Mouse (Mus musculus) adrenal gland, postnatal 4 days (tissue): ENCODE measurements around the gene Parp16. TPM values are rescaled to one million over a fixed set of nuclear protein-coding genes. Genes with fewer than 3 reads are reported as not detected.
"Not testable (repeated sequence)": the region's sequence is repeated elsewhere in the genome, so short reads cannot be mapped to it uniquely, and the experiment has no call there.

Experiments
- DNase-seq, 2 experiments: peaks; one replicate each; pipeline ENCODE4 v3.0.0; 2021 to 2022; ENCODE audit warnings: low spot score in 2 of 2, mixed read lengths in 2 of 2
- total RNA-seq, 2 experiments: library from RNA; stranded (reverse); gene quantifications; 2 replicates each; pipeline ENCODE4 v1.2.3; 2021

The Parp16 gene
- total RNA-seq, 2 experiments from 2014 or later, result 23.2 to 27.0 TPM

GRCm38 (mm10) chr9:65275810-65276530, 80.8 kb downstream of the Parp16 start:
- DNase-seq, result no peak

- DNase-seq, result no peak
These were observed 86.5 kb downstream of the Parp16 start for GRCm38 (mm10) chr9:65281536-65282151.

- no peak for DNase-seq
These were observed 88.1 kb downstream of the Parp16 start for GRCm38 (mm10) chr9:65283301-65283700.

GRCm38 (mm10) chr9:65288252-65288651, 93.1 kb downstream of the Parp16 start:
- not testable (repeated sequence) for DNase-seq

Other genes with a start within 250 kb of the Parp16 start
- gene Slc24a1, start 243.7 kb upstream of the Parp16 start, total RNA-seq, result under 1 TPM in 1 of 2 experiments, not detected in 1; 0.08 TPM
- gene Ints14, start 234.4 kb upstream of the Parp16 start, total RNA-seq, result 10 to 100 TPM; 36.8 to 37.0 TPM
- gene Hacd3, start 173.7 kb upstream of the Parp16 start, total RNA-seq, result 100 to 1,000 TPM; 201 to 209 TPM
- 10 to 100 TPM; 94.2 to 94.8 TPM for gene Dpp8, start 162.9 kb upstream of the Parp16 start, total RNA-seq
- gene Igdcc4, start 93.9 kb upstream of the Parp16 start, total RNA-seq, result 10 to 100 TPM; 36.6 to 41.9 TPM
- 1 to 10 TPM; 2.2 to 3.6 TPM for gene Igdcc3, start 54.2 kb upstream of the Parp16 start, total RNA-seq
- gene Cilp, start 69.8 kb downstream of the Parp16 start, total RNA-seq, result 1 to 10 TPM; 4.8 to 7.6 TPM
- 10 to 100 TPM; 72.0 to 81.7 TPM for gene Clpx, start 98.9 kb downstream of the Parp16 start, total RNA-seq
- 10 to 100 TPM; 22.2 to 23.8 TPM for gene Pdcd7, start 150.8 kb downstream of the Parp16 start, total RNA-seq
- gene Ubap1l, start 165.7 kb downstream of the Parp16 start, total RNA-seq, result under 1 TPM; 0.67 to 0.68 TPM
- gene Kbtbd13, start 196.3 kb downstream of the Parp16 start, total RNA-seq, result 1 to 10 TPM in 1 of 2 experiments, under 1 TPM in 1; 0.99 to 1.0 TPM
- gene Rasl12, start 203.2 kb downstream of the Parp16 start, total RNA-seq, result 10 to 100 TPM; 12.3 to 13.7 TPM
- gene Slc51b, start 227.6 kb downstream of the Parp16 start, total RNA-seq, result 1 to 10 TPM; 1.4 to 2.4 TPM
- gene Mtfmt, start 240.4 kb downstream of the Parp16 start, total RNA-seq, result 10 to 100 TPM; 18.1 to 20.4 TPM